Mouse (Mus musculus) c-Kit-negative CD71-positive TER-119-positive erythroid progenitor cells, embryonic 14.5 days (primary cell): ENCODE data around the gene Ano10.
"Not testable (repeated sequence)": the region's sequence is repeated elsewhere in the genome, so short reads cannot be mapped to it uniquely, and the experiment has no call there.

Experiments
- DNase-seq: peaks from one replicate; pipeline ENCODE4 v3.0.0-alpha.2; 2013; ENCODE audit warnings: low read depth, low spot score

The Ano10 gene

GRCm38 (mm10) chr9:122198621-122199020 is 95.6 kb downstream of the Ano10 start:
- no peak for DNase-seq

GRCm38 (mm10) chr9:122197021-122197420 is 97.2 kb downstream of the Ano10 start:
- no peak for DNase-seq

GRCm38 (mm10) chr9:122195042-122195682 is 99.1 kb downstream of the Ano10 start:
- no peak for DNase-seq

GRCm38 (mm10) chr9:122193823-122194222 is 100.4 kb downstream of the Ano10 start:
- DNase-seq: no peak

GRCm38 (mm10) chr9:122193361-122193760 is 100.9 kb downstream of the Ano10 start:
- DNase-seq: no peak

- DNase-seq: no peak
Measured at GRCm38 (mm10) chr9:122188724-122189123, 105.5 kb downstream of the Ano10 start.

- DNase-seq: no peak
Measured at GRCm38 (mm10) chr9:122187451-122187921, 106.7 kb downstream of the Ano10 start.

- DNase-seq: no peak
Measured at GRCm38 (mm10) chr9:122186643-122187226, 107.5 kb downstream of the Ano10 start.

- no peak for DNase-seq
Measured at GRCm38 (mm10) chr9:122185953-122186352, 108.3 kb downstream of the Ano10 start.

- no peak for DNase-seq
Measured at GRCm38 (mm10) chr9:122185061-122185460, 109.2 kb downstream of the Ano10 start.

GRCm38 (mm10) chr9:122184329-122184728 is 109.9 kb downstream of the Ano10 start:
- no peak for DNase-seq

GRCm38 (mm10) chr9:122183074-122183473 is 111.1 kb downstream of the Ano10 start:
- no peak for DNase-seq

- no peak for DNase-seq
Measured at GRCm38 (mm10) chr9:122180105-122180504, 114.1 kb downstream of the Ano10 start.

GRCm38 (mm10) chr9:122178427-122178826 is 115.8 kb downstream of the Ano10 start:
- DNase-seq: no peak

GRCm38 (mm10) chr9:122177256-122178220 is 116.7 kb downstream of the Ano10 start:
- DNase-seq: no peak

- no peak for DNase-seq
Measured at GRCm38 (mm10) chr9:122174723-122175122, 119.5 kb downstream of the Ano10 start.

- DNase-seq: no peak
Measured at GRCm38 (mm10) chr9:122173405-122174233, 120.6 kb downstream of the Ano10 start.

GRCm38 (mm10) chr9:122172612-122173186 is 121.5 kb downstream of the Ano10 start:
- DNase-seq: no peak

- no peak for DNase-seq
Measured at GRCm38 (mm10) chr9:122169901-122170300, 124.3 kb downstream of the Ano10 start.

- DNase-seq: not testable (repeated sequence)
Measured at GRCm38 (mm10) chr9:122167719-122168118, 126.5 kb downstream of the Ano10 start.

GRCm38 (mm10) chr9:122164535-122164934 is 129.7 kb downstream of the Ano10 start:
- no peak for DNase-seq
